In genomic region chr9:40530536-40530935, GRCm38 (mm10) we compare ENCODE assay signal across 8 mouse cellular contexts. TPM values are rescaled to one million over a fixed set of nuclear protein-coding genes. Genes with fewer than 3 reads are reported as not detected.
DNase-seq lines count a peak whose midpoint lies in the region; ATAC-seq lines count a peak whose summit lies in the region.

No protein-coding gene starts in this region.

- H3K9me3 ChIP-seq in forebrain, embryonic 10.5 days = no peaks in the 10 kb centered on the region
- H3K9me3 ChIP-seq in intestine, embryonic 15.5 days = no peaks in the 10 kb centered on the region
- H3K9me3 ChIP-seq in midbrain, embryonic 16.5 days (replicated peaks; ENCODE audit: control insufficient read depth, low read length, poor library complexity, severe bottlenecking) = no peaks in the 10 kb centered on the region

- H3K4me3 ChIP-seq in forebrain, embryonic 10.5 days = peak overlapping the region; percentile 63
- peak overlapping the region; percentile 40 for H3K4me3 ChIP-seq in intestine, embryonic 15.5 days (replicated peaks)
- H3K4me3 ChIP-seq in midbrain, embryonic 16.5 days (ENCODE audit: low read depth, low read length) = peak overlapping the region; percentile 51

- peak; percentile 15 for DNase-seq in layer of hippocampus, adult 11-12 months (ENCODE audit: low spot score)
- DNase-seq in layer of hippocampus, adult 18-20 months (ENCODE audit: low spot score in 2 of 2) = no peak
- DNase-seq in forebrain, embryonic 10.5 days (ENCODE audit: extremely low spot score, low spot score) = no peak
- no peak for DNase-seq in ovary, postnatal 36 days (ENCODE audit: low spot score)
- no peak for DNase-seq in urinary bladder, postnatal 25 days (ENCODE audit: low spot score)
- DNase-seq in kidney, postnatal 10 days = no peak

- ATAC-seq in intestine, embryonic 15.5 days = no peak
- no peak for ATAC-seq in midbrain, embryonic 16.5 days

- peaks cover 12% of the 10 kb centered on the region for H3K4me1 ChIP-seq in forebrain, embryonic 10.5 days
- 0 out of 2 replicates have a peak, but pooled peaks cover 7% of the 10 kb centered on the region for H3K4me1 ChIP-seq in intestine, embryonic 15.5 days (replicated peaks)
- peaks cover 3% of the 10 kb centered on the region for H3K4me1 ChIP-seq in midbrain, embryonic 16.5 days (ENCODE audit: control insufficient read depth, insufficient read depth, low read length)

- H3K27ac ChIP-seq in forebrain, embryonic 10.5 days = peak overlapping the region; percentile 76; the same call in 1 of the 2 replicates
- no peak overlapping the region for H3K27ac ChIP-seq in intestine, embryonic 15.5 days
- H3K27ac ChIP-seq in midbrain, embryonic 16.5 days (ENCODE audit: low read length) = no peak overlapping the region

- H3K36me3 ChIP-seq in forebrain, embryonic 10.5 days (replicated peaks) = no peaks in the 10 kb centered on the region
- no peaks in the 10 kb centered on the region for H3K36me3 ChIP-seq in intestine, embryonic 15.5 days
- no peaks in the 10 kb centered on the region for H3K36me3 ChIP-seq in midbrain, embryonic 16.5 days (ENCODE audit: control insufficient read depth, insufficient read depth, low read length)

- 67% methylated on average over 8 of the region's 8 CpGs for WGBS in forebrain, embryonic 10.5 days
- 65% methylated on average over 8 of the region's 8 CpGs for WGBS in intestine, embryonic 15.5 days
- WGBS in midbrain, embryonic 16.5 days = 66% methylated on average over 8 of the region's 8 CpGs

- H3K9ac ChIP-seq in intestine, embryonic 15.5 days = peak overlapping the region; percentile 29; the same call in 1 of the 2 replicates
- peak overlapping the region; percentile 68 for H3K9ac ChIP-seq in midbrain, embryonic 16.5 days (ENCODE audit: low read depth, low read length)

- peak overlapping the region; percentile 85 for H3K4me2 ChIP-seq in intestine, embryonic 15.5 days (replicated peaks)
- H3K4me2 ChIP-seq in midbrain, embryonic 16.5 days (ENCODE audit: low read length) = peak overlapping the region; percentile 75

- H3K27me3 ChIP-seq in forebrain, embryonic 10.5 days (ENCODE audit: poor library complexity, severe bottlenecking) = peaks cover 43% of the 10 kb centered on the region
- peaks cover 21% of the 10 kb centered on the region for H3K27me3 ChIP-seq in intestine, embryonic 15.5 days (replicated peaks)
- H3K27me3 ChIP-seq in midbrain, embryonic 16.5 days (ENCODE audit: control insufficient read depth, insufficient read depth, low read depth, low read length) = no peaks in the 10 kb centered on the region

RNA-seq across cellular contexts. Expression of gene Gramd1b, which starts 0.6 kb away (rescaled TPM):
- 100 to 1,000 TPM; 146 to 159 TPM for total RNA-seq in layer of hippocampus, adult 18-20 months (2021)
- 3.3 and 3.8 TPM in 2 replicates for polyA plus RNA-seq in forebrain, embryonic 10.5 days (2016; fragmentation: Nextera tagmentation; extraction: Ambion mirVana)
- polyA plus RNA-seq in intestine, embryonic 15.5 days (2015; fragmentation: Nextera tagmentation; extraction: Ambion mirVana) = 3.0 and 3.9 TPM in 2 replicates
- 16.7 and 20.3 TPM in 2 replicates for polyA plus RNA-seq in midbrain, embryonic 16.5 days (2015; fragmentation: Nextera tagmentation; extraction: Ambion mirVana)
